Mouse (Mus musculus) CD4-positive, CD25-positive, alpha-beta regulatory T cell (primary cell): ENCODE data around the gene Lmo1. TPM values are rescaled to one million over a fixed set of nuclear protein-coding genes. Genes with fewer than 3 reads are reported as not detected.

Experiments used
- polyA plus RNA-seq: library from polyadenylated mRNA; unstranded; fragments of 100-300 nt; shearing (Covaris generic); gene quantifications from one replicate; pipeline ENCODE4 v1.2.1, GENCODE M21; 2017

The Lmo1 gene
- polyA plus RNA-seq, result not detected

GRCm38 (mm10) chr7:109174949-109175669 is at the start of gene Lmo1:
Lmo1 (minus strand) TSS chr7:109175207.

Other genes starting within 250 kb of the Lmo1 start
- 0.19 TPM for gene Nlrp10, start 245.0 kb downstream of the Lmo1 start, polyA plus RNA-seq
- 138 TPM for gene Eif3f, start 240.8 kb downstream of the Lmo1 start, polyA plus RNA-seq
- gene Tub, start 224.9 kb downstream of the Lmo1 start, polyA plus RNA-seq, result 0.36 TPM
- 0.24 TPM for gene Ric3, start 91.9 kb downstream of the Lmo1 start, polyA plus RNA-seq